Mouse (Mus musculus) cortical plate, adult 2 months (tissue): ENCODE measurements at regions not wholly inside any gene's neighbourhood (a gene's known extent, or its start where the extent isn't known, plus 50 kb on each side); places are given as distances from the start of the nearest gene placed in this dataset.

Source experiments
- CTCF ChIP-seq: fragments of 200-500 bp; IDR thresholded peaks from 2 replicates; pipeline ENCODE4 v1.5.1; 2011; ENCODE audit warnings: mild to moderate bottlenecking, control low read depth, low read length; ENCODE audit not compliant: insufficient read depth; ENCODE audit errors: extremely low read depth
- POLR2A ChIP-seq: fragments of 200-500 bp; IDR thresholded peaks from 2 replicates; pipeline ENCODE4 v1.6.1; 2011; ENCODE audit warnings: mild to moderate bottlenecking, low read length, control low read depth; ENCODE audit not compliant: insufficient read depth; ENCODE audit errors: extremely low read depth

DNA sequence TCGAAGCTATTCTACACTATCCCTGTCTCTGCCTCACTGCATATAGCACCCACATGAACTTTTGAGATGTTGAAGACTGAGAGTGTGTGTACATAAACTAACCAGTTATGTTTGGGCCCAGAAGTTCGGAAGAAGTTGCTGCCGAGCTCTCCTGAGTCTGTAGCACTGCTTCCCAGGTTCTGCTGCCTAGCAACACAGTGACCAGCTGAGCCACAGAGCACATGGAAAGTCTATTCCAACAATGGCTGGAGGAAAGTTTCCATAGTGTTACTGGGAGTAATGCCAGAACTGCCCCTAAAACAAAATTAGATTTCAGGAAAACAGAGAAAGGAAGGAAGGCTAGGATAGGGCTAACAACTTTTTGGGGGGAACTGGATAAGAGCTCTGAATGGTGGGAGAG, 489.2 kb upstream of the Marcks start:
- TF ChIP-seq POLR2A, result no peak
- TF ChIP-seq CTCF, result no peak
